Mouse (Mus musculus): ENCODE measurements around the gene Mrpl52.

The Mrpl52 gene

DNA sequence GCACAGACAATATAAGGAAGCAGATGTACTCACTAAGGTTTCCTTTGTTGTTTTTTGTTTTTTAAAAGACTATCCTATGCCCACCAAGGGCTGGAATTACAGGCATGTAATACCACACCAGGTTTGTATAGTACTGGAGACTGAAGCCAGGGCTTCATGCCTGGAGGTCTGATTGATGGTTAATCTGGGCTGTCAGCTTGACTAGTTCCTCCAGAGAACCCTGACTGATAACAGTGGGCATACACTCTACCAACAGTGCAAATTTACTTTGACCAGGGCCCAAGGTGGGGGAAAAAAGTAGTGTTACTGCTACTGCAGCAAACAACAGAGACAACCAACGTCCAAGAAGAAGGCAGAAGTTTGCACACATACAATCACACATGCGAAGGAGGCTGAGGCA is 44.8 kb downstream of the Mrpl52 start:
- DNase-seq (ENCODE audit: low read depth), result no peak

DNA sequence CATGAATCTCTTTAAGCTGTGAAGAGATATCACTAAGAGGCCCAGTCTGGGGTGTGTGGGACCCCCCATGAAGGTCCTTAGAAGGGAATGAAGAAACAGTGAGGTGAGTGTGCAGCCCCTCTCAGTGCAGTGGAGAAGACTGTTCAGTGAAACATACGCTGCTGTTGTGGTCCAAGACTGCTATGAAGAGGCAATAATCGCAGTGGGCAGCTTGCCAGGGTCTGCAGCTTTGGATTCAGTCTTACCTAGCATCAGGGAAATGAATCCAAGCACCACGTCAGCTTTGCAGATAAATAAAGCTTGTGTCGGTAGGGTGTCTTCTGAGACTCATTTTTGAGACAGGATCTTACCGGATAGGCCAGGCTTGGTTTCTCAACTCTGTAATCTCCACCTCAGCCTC is 46.0 kb downstream of the Mrpl52 start:
- no peak for DNase-seq (ENCODE audit: low read depth)

DNA sequence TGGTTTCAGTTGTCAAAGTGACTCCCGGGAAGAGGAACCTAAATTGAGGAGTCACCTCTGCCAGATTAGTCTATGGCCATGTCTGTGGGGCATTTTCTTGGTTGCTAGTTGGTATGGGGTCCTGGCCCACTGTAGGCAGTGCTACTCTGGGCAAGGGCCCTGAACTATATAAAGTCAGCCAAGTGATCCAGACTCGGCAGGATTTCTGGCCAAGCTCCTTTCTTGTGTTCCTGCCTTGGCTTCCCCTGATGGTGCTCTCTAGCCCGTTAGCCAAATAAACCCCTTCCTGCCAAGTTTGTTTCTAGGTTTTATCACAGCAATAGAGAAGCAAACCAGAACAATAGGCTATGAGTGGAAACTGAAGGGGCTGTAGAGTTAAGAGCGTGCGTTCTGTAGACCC is 48.0 kb downstream of the Mrpl52 start:
- DNase-seq (ENCODE audit: low read depth), result no peak

DNA sequence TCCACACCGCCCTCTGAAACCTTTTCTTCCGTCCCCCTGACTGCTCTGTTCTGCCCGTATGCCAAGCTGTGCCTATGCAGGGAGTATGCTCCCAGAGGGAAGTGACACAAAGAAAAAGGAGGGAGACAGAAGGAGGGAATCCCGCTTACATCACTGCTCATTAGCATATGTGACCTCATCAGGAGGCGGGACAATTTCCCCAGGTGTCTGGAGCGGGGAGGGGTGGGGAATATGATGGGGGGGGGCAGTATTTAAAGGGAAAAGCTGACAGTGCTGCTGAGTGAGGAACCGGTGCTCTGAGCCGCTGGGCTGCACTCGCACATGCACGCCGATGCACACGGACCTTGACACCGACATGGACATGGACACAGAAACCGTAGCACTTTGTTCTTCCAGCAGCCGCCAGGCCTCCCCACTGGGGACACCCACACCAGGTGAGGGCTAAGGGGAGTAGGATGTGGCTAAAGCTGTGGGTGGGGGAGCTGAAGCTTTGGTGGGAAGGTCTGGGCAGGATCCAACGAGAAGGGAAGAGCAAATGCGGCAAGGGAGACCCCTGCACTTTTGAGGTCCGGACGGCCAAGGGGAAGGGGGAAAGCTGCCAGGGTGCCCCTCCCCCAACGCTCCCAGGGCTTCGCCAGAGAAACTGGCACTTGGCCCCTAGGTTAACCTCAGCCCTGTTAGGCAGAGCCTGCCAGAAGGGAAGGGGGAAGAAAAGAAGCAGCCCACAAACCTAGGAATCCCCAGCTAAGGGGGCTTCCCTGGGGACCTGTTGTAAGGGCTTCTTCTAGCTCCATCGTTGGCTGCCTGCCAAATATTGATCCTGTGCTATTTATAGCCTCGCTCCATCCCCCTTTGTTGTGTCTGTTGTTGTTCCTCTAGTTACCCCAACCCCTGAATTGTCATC is 49.5 kb downstream of the Mrpl52 start, which contains the start of gene Rem2:
TSS of gene Rem2 (plus strand) at position 160 of the 904 bp plus-strand sequence.
- no peak for DNase-seq (ENCODE audit: low read depth)

- no peak for DNase-seq (ENCODE audit: low read depth)
These were observed 50.6 kb downstream of the Mrpl52 start for GRCm38 (mm10) chr14:54477172-54477909.

Data from 416B (cell line).